Mouse (Mus musculus) macrophage (primary cell): ENCODE data around the gene Thada. TPM values are rescaled to one million over a fixed set of nuclear protein-coding genes. Genes with fewer than 3 reads are reported as not detected.

Experiments used
- H3K27ac ChIP-seq: fragments of 350-480 bp; formaldehyde crosslinking; 2 replicates; pipeline ENCODE4 v1.9.0; 2021
- H3K36me3 ChIP-seq: fragments of 350-480 bp; formaldehyde crosslinking; 2 replicates; pipeline ENCODE4 v1.9.0; 2021; ENCODE audit errors: inconsistent target
- H3K4me3 ChIP-seq: fragments of 350-480 bp; formaldehyde crosslinking; 2 replicates; pipeline ENCODE4 v1.9.0; 2021; ENCODE audit errors: inconsistent target
- H3K79me2 ChIP-seq: fragments of 350-480 bp; formaldehyde crosslinking; 2 replicates; pipeline ENCODE4 v1.9.0; 2021; ENCODE audit errors: inconsistent target
- WGBS: methylation state at CpG from one replicate; pipeline ENCODE4 v1.1.7; 2026; ENCODE audit warnings: inconsistent platforms; ENCODE audit not compliant: missing documents; 5-methylcytosine and 5-hydroxymethylcytosine counted together
- polyA plus RNA-seq: library from polyadenylated mRNA; stranded (reverse); fragments of 250-400 nt; gene quantifications from 3 replicates; pipeline ENCODE4 v1.2.4, GENCODE M21; 2018; ENCODE audit warnings: inconsistent platforms

Thada gene
- polyA plus RNA-seq, 1 experiment from 2014 or later = 6.0 TPM

- Histone ChIP-seq H3K36me3 (no peaks in the 10 kb centered on the region), H3K4me3 (no peak overlapping the region), H3K27ac (no peak overlapping the region), H3K79me2 (no peaks in the 10 kb centered on the region)
- 99% methylated on average over 8 of the region's 8 CpGs for WGBS
Measured at GRCm38 (mm10) chr17:84287675-84288420, 178.2 kb downstream of the Thada start.

DNA sequence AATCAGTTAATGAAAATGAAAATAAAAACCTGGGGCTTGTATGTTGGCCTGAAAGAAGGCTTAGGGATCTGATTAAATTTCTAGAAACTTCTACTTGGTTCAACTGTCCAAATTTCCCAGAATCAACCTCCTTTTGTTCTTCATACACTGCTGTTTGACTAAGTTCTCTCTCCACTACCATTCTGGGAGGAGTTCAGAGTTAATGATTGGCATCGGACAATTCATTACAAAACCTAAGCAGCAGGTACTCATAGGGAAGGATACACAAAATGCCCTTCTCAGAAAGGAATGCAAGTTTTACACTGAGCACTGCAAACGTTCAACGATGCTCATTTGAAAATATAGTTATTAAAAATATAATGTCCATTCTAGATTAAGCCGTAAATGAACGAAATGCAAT, 179.5 kb downstream of the Thada start:
- 99% methylated on average over 4 of the region's 5 CpGs for WGBS
- Histone ChIP-seq H3K4me3 (no peak overlapping the region), H3K79me2 (no peaks in the 10 kb centered on the region), H3K36me3 (no peaks in the 10 kb centered on the region), H3K27ac (no peak overlapping the region)

DNA sequence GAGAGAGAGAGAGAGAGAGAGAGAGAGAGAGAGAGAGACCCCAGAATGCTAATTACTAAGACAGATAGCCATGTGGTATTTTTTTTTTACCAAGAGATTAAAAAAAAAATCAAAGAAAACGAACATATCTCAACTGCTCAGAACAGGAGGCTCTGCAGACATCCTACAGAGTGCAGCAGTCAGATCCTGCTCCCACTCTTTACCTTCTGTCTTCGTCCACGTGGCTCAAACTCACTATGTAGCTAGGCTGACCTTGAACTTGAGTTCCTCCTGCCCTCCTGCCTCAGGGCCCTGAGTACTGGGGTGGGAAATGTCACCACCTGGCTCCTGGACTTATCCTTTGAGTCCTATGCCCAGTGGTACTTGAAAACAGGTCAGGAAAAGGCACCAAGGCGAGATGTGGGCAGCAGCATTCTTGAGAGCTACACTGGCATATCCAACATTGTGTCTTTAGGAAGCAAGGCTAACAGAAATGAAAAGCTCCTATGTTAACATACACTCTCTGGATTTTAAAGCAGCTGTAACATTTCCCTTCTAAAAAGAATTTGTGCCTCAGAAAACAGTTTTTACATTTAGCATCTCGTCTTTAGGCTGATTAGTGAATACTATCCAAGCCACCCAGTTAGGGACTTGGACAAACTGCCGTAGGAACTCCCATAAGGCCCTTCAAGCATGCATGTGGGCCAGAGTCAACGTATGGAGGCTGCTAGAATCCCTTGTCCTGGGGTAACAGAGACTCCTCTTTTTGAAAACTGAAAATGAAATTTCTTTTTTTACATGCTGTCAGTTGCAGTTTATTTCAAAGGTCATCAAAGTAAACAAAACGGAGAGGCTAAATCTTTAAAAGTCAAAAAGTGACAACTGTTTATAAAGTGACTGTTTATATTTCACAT, 183.4 kb downstream of the Thada start:
- H3K4me3 ChIP-seq = no peak overlapping the region
- no peaks in the 10 kb centered on the region for H3K79me2 ChIP-seq
- no peaks in the 10 kb centered on the region for H3K36me3 ChIP-seq
- no peak overlapping the region for H3K27ac ChIP-seq
- 93% methylated on average over 8 of the region's 8 CpGs for WGBS

- 96% methylated on average over 8 of the region's 8 CpGs for WGBS
- H3K27ac ChIP-seq = no peak overlapping the region
- H3K4me3 ChIP-seq = no peak overlapping the region
- H3K79me2 ChIP-seq = no peaks in the 10 kb centered on the region
- H3K36me3 ChIP-seq = no peaks in the 10 kb centered on the region
Measured at GRCm38 (mm10) chr17:84279001-84279400, 187.0 kb downstream of the Thada start.

- Histone ChIP-seq H3K27ac (no peak overlapping the region), H3K4me3 (no peak overlapping the region), H3K36me3 (no peaks in the 10 kb centered on the region), H3K79me2 (no peaks in the 10 kb centered on the region)
- 85% methylated on average over 4 of the region's 5 CpGs for WGBS
Measured at GRCm38 (mm10) chr17:84278193-84278953, 187.6 kb downstream of the Thada start.

DNA sequence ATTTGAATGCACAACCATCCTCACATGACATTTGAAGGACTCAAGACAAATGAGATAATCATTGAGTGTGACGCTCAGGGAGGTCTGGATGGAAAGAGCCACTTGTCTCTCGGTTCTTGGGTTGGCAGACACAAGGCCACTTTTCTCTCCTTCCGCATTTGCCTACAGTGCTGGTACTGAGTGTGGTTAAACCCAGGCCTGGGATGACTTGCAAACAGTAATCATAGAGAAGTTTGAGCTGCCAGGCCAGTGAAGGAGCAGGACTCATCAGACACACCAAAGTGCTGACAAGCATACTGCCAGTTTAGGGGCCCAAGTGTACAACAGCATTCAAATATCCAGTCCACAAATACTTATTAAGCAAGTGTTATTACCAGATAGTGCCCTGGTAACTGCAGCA, 191.0 kb downstream of the Thada start:
- Histone ChIP-seq H3K4me3 (no peak overlapping the region), H3K79me2 (no peaks in the 10 kb centered on the region), H3K27ac (peak overlapping the region; percentile 85), H3K36me3 (no peaks in the 10 kb centered on the region)
- WGBS = 7% methylated on average over 3 of the region's 3 CpGs

GRCm38 (mm10) chr17:84274163-84274562, 191.8 kb downstream of the Thada start:
- Histone ChIP-seq H3K4me3 (no peak overlapping the region), H3K27ac (peak overlapping the region; percentile 85), H3K79me2 (no peaks in the 10 kb centered on the region), H3K36me3 (no peaks in the 10 kb centered on the region)
- 87% methylated on average over 6 of the region's 6 CpGs for WGBS

- Histone ChIP-seq H3K27ac (peak overlapping the region; percentile 85), H3K4me3 (no peak overlapping the region), H3K36me3 (no peaks in the 10 kb centered on the region), H3K79me2 (no peaks in the 10 kb centered on the region)
- WGBS = 4% methylated on average over 5 of the region's 5 CpGs
Measured at GRCm38 (mm10) chr17:84272557-84273261, 193.3 kb downstream of the Thada start.

GRCm38 (mm10) chr17:84271566-84272202, 194.3 kb downstream of the Thada start:
- H3K36me3 ChIP-seq = no peaks in the 10 kb centered on the region
- WGBS = 96% methylated on average over 4 of the region's 6 CpGs
- peak overlapping the region; percentile 85 for H3K27ac ChIP-seq
- no peak overlapping the region for H3K4me3 ChIP-seq
- no peaks in the 10 kb centered on the region for H3K79me2 ChIP-seq

DNA sequence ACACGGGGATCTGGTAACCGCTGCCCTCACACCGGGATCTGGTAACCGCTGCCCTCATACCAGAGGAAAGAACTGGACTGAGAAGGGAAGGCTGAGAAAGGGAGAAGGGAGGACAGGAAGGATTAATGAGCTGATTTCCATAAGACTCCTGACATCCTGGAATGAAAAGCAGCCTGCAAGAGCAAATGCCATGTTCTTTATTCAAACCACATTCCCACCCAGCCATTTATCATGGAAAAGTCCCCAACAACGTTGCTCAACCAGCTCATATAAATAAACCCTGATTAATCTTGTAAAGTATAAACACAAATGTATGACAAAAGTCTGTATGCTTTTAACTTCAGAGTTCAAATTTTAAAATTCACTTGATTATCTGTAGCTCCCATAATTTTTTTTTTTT, 196.3 kb downstream of the Thada start:
- H3K27ac ChIP-seq = peak overlapping the region; percentile 85; the same call in 1 of the 2 replicates
- no peaks in the 10 kb centered on the region for H3K79me2 ChIP-seq
- H3K4me3 ChIP-seq = no peak overlapping the region
- no peaks in the 10 kb centered on the region for H3K36me3 ChIP-seq
- 96% methylated on average over 5 of the region's 5 CpGs for WGBS

- Histone ChIP-seq H3K79me2 (no peaks in the 10 kb centered on the region), H3K27ac (peak overlapping the region; percentile 69), H3K4me3 (no peak overlapping the region), H3K36me3 (no peaks in the 10 kb centered on the region)
- WGBS = 37% methylated on average over 3 of the region's 3 CpGs
Measured at GRCm38 (mm10) chr17:84268450-84268849, 197.6 kb downstream of the Thada start.

DNA sequence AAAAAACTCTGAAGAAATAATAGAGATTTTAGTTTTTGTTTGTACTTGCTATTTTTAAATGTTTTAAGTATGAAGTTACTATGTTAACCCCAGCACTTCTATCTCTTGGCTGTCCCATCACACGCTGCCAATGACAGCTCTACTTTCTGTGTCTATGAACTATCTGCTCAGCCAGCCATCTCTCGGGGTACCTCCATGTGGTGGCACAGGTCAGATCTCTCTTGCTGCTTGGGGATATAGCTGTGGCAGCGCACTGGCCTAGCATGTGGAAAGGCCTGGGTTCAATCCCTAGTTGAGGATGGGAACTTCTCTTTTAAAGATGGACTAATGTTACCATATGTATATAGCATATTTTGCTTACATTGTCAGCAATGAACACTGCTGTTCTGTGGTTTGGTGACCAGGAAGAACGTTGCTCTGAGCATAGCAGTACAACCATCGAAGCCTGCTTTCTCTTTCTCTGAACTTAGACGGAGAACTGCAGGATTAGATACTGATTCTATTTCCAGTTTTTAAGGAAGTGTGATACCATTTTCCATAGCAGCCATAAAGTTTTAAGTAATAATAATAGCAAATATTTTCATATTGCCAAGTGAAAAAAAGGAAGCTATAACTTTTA, 198.4 kb downstream of the Thada start:
- WGBS = 50% methylated on average over 6 of the region's 6 CpGs
- Histone ChIP-seq H3K27ac (peak overlapping the region; percentile 69), H3K36me3 (no peaks in the 10 kb centered on the region), H3K79me2 (no peaks in the 10 kb centered on the region), H3K4me3 (no peak overlapping the region)

DNA sequence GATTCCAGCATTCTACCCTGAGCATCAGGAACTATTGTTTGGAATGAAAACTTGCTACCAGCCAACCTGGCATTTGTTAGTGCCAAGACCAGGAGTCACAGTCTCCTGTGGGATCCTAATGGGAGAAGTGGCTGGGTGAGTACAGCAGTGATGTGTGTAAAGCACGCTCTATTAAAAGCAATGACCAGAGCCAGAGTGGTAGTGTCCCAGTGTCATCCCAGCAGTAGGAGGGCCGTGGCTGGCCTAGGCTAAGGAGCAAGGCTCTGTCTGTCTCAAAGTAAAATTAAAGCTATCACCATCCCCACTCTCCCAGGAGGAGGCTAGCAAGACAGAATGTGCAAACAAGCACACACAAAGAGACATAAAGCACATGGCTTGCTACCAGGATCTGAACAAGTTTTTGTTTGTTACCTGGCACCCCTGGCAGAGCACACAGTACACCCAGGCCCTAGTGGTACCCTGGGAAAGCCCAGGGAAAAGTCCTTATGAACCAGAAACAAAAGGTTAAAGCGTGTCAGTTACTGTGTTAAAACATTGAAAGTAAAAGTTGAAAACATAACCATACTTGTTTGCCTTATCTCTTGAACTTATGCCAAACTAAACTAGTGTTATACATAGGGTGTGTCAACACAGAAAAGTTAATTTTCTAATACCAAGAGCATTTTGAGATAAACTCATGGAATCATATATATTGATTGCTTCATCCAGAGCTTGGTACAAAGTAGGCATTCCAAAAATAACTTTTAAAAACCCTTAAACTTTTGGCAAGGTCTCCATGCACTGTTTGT, 199.7 kb downstream of the Thada start:
- Histone ChIP-seq H3K27ac (no peak overlapping the region), H3K36me3 (no peaks in the 10 kb centered on the region), H3K79me2 (no peaks in the 10 kb centered on the region), H3K4me3 (no peak overlapping the region)
- WGBS = 92% methylated on average over 3 of the region's 3 CpGs
